Mouse (Mus musculus) layer of hippocampus, adult 8-10 months (tissue): Measurements from ENCODE around the gene Tmod2. TPM values are rescaled to one million over a fixed set of nuclear protein-coding genes. Genes with fewer than 3 reads are reported as not detected.
"Not testable (repeated sequence)": the region's sequence is repeated elsewhere in the genome, so short reads cannot be mapped to it uniquely, and the experiment has no call there.

ENCODE experiments used
- DNase-seq, 2 experiments: peaks; one replicate each; pipeline ENCODE4 v3.0.0; 2022; ENCODE audit warnings: low spot score in 2 of 2
- total RNA-seq, 4 experiments: library from RNA; stranded (reverse); gene quantifications; 2 replicates each; pipeline ENCODE4 v1.2.4; 2022

Tmod2 gene
- 100 to 1,000 TPM; 360 to 399 (median 388) TPM for total RNA-seq

DNA sequence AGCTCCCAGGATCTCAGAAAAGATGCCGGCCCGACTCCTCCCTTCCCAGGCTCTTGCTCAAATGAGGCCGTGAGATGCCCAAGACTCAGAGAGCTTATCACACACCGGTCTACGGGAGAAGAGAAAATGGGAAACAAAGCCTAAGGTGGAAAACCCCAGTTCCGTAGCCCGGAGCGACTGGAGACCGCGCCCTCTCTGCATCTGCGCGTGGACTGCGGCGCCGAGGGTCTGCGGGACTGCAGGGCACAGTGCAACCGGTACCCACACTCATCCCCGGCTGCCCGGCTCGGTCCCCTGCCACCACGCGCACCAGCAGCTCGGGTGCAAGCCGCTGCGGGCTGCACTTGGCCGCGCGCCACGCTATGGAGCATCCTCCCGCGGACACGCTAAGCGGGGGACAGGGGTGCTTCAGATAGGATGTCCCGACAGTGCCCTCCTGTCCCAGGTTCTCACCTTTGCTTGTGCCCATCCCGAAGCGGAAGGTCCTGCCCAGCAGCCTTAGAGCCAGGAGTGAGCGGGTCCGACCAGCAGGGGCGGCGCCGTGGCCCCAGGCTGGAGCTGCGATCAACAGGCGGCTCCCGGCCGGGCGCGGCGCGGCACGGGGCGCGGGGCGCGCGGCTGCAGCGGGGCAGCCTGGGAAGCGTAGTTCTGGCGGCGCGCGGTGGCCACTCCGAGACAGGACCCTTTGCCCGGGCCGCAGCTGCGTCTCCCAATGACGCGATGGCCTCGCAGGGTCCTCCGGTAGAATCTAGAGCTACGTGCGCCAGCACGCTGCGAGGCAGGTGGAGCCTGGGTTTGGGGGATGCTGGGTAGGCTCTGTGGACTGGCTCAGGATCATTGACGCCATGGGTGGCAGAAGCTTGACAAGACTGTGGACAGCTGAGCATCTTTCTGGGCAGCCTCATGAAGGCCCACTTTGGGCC, at the start of gene Tmod2:
Tmod2 (minus strand) TSS at position 755 of the 923 bp plus-strand sequence.
- peak; percentile 79 to 82 for DNase-seq

GRCm38 (mm10) chr9:75660917-75661316, 49.8 kb upstream of the Tmod2 start:
- DNase-seq, result no peak

DNA sequence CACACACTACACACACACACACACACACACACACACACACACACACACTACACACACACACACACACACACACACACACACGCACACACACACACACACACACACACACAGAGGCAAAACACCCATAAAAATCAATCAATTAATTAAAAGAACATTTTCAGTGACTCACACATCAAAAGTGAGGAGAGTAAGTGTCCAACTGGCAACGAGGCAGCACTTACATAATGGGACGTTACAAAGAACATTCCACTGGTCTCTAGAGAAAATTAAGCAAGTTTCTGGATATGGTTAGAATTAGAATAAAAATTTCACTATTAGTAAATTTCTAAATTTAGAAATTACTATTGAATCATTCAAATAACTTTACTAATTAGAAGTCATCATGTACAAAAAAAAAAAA, 45.3 kb upstream of the Tmod2 start:
- not testable (repeated sequence) for DNase-seq

DNA sequence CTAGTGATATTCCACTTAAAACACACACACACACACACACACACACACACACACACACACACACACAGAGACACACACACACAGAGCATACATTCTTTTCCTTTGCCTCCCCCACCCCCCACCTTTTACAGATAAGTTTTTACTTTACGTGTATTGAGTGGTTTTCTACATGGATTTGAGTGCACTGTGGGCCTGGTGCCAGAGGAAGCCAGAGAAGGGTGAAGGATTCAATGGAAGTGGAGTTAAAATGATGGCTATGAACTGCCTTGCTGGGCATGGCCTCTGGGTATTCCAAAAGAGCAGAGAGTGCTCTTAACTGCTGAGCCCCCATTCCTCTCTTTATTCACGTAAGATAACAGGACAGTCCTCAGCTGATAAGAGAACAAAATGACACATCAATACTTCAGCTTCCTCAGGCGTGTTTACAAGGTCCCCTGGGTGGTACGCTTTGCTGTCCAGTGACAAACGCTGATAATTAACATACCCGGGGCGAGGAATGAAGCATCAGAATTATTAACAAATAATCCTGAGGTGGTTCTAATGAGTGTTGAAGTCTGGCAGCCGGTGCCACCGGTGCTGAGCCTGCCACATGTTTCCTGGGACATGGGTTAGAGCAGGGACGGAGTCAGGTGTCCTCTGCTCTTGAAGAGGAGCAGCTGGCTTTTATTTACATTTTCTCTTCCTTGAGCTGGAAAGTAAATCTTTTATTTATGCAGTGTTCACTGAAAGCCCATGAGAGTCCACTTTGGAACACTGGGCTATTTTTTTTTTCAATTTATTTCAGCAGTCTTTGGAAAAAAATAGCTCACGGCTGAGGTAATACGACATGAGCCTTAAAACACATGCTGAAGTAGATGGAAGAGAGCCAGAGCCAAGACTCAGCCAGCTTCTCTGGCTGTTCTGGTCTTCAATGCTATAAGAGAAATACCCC, 43.1 kb upstream of the Tmod2 start:
- DNase-seq, result no peak

DNA sequence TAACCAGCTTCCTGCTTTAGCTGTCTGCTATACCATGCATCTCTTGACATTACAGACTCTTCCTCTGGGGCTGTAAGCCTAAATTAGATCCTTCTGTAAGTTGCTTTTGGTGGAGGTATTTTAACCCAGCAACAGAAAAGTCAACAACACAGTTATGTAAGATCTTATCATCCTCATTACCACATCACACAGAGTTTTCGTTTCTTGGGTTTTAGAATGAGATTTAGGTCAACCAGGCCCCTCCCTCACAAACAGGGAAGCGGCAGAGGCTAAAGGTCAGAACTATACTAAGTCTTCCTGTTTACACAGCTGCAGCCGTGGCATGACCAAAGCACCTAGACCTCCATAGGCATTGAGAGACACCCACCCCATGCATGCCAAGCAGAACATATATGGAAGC, 34.3 kb upstream of the Tmod2 start:
- no peak for DNase-seq

DNA sequence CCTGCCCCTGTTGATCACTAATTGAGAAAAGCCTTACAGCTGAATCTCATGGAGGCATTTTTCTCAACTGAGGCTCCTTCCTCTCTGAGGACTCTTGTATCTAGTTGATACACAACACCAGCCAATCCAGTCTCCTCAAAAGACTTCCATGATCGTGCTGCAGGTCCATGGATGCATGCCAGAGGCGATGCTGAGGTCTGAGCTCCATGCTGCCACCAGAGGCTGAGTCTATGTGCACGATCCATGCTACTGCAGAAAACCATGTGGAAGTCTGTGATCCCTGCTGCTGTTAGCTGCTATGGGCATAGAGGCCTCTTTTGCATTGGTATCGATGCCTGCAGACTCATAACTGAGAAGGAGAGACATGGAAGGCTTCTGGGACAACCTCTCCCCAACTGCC, 23.1 kb upstream of the Tmod2 start:
- DNase-seq, result no peak

DNA sequence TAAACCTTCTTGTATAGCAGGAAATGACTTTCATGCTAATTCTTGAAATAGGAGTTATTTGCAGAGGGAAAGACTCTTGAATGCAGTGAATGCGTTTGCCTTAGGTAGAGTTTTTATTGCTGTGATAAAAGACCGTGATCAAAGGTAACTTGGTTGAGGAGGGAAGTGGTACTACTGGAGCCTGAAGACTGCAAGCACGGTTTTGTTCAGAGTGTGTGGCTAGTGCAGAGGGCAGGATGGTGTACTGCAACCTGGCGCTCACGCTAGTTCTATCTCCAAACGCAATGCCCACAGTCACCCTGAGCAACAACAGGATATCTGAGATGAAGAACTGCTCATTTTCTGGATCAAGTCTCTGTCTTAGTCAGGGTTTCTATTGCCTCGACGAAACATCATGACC, 22.5 kb upstream of the Tmod2 start:
- DNase-seq, result no peak

- no peak for DNase-seq
Observed at GRCm38 (mm10) chr9:75632902-75633301, 21.8 kb upstream of the Tmod2 start.

DNA sequence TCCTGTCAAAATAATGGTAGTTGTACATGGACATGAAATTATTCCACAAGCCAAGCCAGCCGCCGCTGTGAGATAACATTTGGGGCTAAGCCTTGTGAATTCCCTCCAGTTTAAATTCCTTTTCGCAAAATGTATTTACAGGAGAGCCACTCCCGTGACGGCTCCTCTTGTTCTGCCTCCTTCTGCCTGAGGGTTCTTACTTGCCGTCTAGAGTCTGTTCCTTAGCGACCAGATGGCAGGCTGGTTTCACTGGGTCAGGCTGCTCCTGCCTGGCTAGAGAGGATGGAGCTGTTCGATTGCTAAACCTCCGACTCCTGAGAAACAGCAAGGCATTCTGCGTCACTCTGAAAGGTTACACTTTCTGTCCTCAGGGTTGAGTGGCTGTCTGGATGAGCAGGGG, 21.0 kb upstream of the Tmod2 start:
- DNase-seq, result no peak

GRCm38 (mm10) chr9:75630823-75631454, 19.8 kb upstream of the Tmod2 start:
- DNase-seq, result no peak

GRCm38 (mm10) chr9:75626308-75626604, 15.1 kb upstream of the Tmod2 start:
- DNase-seq, result peak in 1 of 2 experiments; percentile 31

- DNase-seq, result peak in 1 of 2 experiments; percentile 67
Observed at GRCm38 (mm10) chr9:75625556-75626307, 14.6 kb upstream of the Tmod2 start, which contains the start of gene Lysmd2. TSS of gene Lysmd2 (plus strand) at chr9:75625741.

DNA sequence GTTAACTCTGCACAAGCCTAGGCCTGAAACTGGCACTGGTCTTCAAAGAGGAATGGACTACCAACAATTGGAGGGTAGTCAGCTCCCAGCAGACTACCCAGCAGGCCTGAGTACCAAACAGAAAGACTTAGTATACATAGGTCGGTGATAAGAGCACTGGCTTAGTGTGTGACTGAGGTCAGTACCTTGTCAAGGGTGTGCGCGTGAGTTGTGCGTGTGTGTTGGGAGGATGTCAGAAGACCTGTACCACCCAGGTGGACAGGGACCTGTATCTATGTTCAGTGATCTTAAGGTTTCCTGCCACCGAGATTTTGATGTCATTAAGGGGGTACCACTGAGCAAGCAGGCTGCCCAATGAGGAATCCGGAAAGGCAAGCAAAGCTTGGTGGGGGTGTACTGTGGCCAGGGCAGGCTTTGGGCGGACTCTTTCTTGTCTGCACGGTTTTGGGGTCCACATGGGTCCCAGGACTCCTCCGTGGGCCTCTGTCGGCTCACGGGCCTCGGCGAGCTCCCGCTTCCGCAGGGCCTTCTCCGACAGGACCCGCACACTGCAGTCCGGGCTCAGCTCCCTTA, 13.9 kb upstream of the Tmod2 start:
- no peak for DNase-seq

GRCm38 (mm10) chr9:75621428-75621827, 10.3 kb upstream of the Tmod2 start:
- DNase-seq, result no peak

GRCm38 (mm10) chr9:75619761-75620160, 8.6 kb upstream of the Tmod2 start:
- DNase-seq, result not testable (repeated sequence)

DNA sequence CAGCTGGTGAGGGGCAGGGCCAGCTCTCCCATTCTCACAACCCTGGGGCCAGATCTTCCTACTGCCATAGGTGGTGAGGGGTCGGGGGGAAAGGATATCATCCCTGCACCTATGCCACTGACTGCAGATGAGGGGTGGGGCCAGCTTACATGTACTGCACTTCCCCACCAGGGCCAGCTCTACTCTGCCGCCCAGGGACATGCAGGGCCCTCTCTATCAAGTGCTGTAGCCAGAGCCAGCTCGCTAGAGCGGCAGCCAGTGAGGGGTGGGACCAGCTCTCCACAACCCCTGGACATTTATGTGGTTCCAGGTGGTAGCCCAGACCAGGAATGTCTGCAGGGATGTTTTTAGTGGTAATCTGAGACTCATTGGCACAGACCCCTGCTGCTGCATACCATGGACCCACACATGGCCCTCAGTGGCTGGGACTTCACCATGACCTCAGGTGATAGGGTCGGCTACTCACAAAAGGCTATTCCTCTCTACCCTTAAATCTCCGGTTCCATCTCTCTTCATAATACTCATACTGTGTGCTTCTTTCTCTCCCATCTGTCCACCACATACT, 7.8 kb upstream of the Tmod2 start:
- DNase-seq, result no peak

DNA sequence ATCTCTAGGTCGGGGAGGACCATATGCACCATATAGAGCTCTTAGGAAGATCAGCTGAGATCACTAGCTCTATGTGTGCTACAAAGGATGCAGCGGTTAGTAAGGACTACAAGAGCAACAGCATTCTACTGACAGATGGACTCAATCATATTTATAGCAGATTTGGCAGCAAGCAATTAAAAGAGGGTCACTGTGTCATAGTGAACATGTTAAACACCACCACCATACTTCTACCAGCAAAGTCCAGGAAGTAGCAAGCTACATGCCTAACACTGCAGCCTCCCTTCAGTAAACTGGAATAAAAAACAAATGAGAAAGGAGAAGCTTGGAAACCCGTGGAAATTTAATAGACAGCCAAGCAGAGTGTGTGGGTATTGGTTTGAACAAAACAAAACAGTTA, 5.4 kb upstream of the Tmod2 start:
- no peak for DNase-seq

GRCm38 (mm10) chr9:75609965-75610364, 1.2 kb downstream of the Tmod2 start:
- no peak for DNase-seq

- DNase-seq, result no peak
Observed at GRCm38 (mm10) chr9:75609505-75609904, 1.6 kb downstream of the Tmod2 start.

- DNase-seq, result no peak
Observed at GRCm38 (mm10) chr9:75607496-75607895, 3.6 kb downstream of the Tmod2 start.
